In genomic region chr9:46119943-46120441, GRCm38 (mm10) we compare ENCODE assay signal across 9 mouse cellular contexts.
DNase-seq lines count a peak whose midpoint lies in the region; ATAC-seq and TF ChIP-seq lines count a peak whose summit lies in the region.
"Had no signal": no experiment of that assay in that cellular context is flagged by ENCODE, and none has a peak within 500 bp of the region (broad histone marks: within the 10 kb centered on the region; RNA-seq: fewer than 3 reads in every experiment).

No protein-coding gene starts in this region.

- H3K4me2 ChIP-seq in forebrain, embryonic 12.5 days = no peak overlapping the region
- no peak overlapping the region for H3K4me2 ChIP-seq in heart, postnatal 0 days (ENCODE audit: low read depth, low read length)
- H3K4me2 ChIP-seq in neural tube, embryonic 14.5 days (ENCODE audit: low read depth, low read length) = no peak overlapping the region; the same call in 1 of the 2 replicates

- no peak overlapping the region for H3K9ac ChIP-seq in forebrain, embryonic 12.5 days
- H3K9ac ChIP-seq in heart, postnatal 0 days (replicated peaks; ENCODE audit: low read depth, low read length) = no peak overlapping the region
- 0 out of 2 replicates have a peak overlapping the region, but pooled peaks have one; percentile 25 for H3K9ac ChIP-seq in neural tube, embryonic 14.5 days (replicated peaks; ENCODE audit: low read depth, low read length)

- TF ChIP-seq EP300 in heart, postnatal 0 days (IDR thresholded peaks at IDR 0.05; ENCODE audit: low read depth) = peak; percentile 43; the same call in 1 of the 2 replicates

- H3K9me3 ChIP-seq in forebrain, embryonic 12.5 days = peaks cover 5% of the 10 kb centered on the region; the same call in 1 of the 2 replicates
- no peaks in the 10 kb centered on the region for H3K9me3 ChIP-seq in heart, postnatal 0 days (replicated peaks; ENCODE audit: control insufficient read depth, low read length)
- H3K9me3 ChIP-seq in neural tube, embryonic 14.5 days (ENCODE audit: control insufficient read depth, low read length) = no peaks in the 10 kb centered on the region

- peak; percentile 78 for DNase-seq in brain, adult 2 months (ENCODE audit: low read depth, low spot score)
- DNase-seq in heart, postnatal 0 days (ENCODE audit: low spot score) = peak; percentile 92
- DNase-seq in kidney, postnatal 25 days = peak; percentile 89 to 92
- peak; percentile 69 to 83 for DNase-seq in lung, adult 18-20 months
- DNase-seq in thymus, postnatal 25 days = peak; percentile 37

- H3K4me3 ChIP-seq in forebrain, embryonic 12.5 days (replicated peaks) = no peak overlapping the region
- no peak overlapping the region for H3K4me3 ChIP-seq in heart, postnatal 0 days (ENCODE audit: low read depth, low read length)
- no peak overlapping the region for H3K4me3 ChIP-seq in neural tube, embryonic 14.5 days (ENCODE audit: low read depth, low read length)
- H3K4me3 ChIP-seq: erythroblast, embryonic 14.5 days had no signal

- peak; percentile 92 for ATAC-seq in CD4-positive, CD25-positive, alpha-beta regulatory T cell, adult 4 months
- peak; percentile 86 for ATAC-seq in forebrain, embryonic 12.5 days (ENCODE audit: low FRiP score)
- peak; percentile 97 for ATAC-seq in heart, postnatal 0 days (ENCODE audit: insufficient read depth, low read depth)
- peak; percentile 93 for ATAC-seq in neural tube, embryonic 14.5 days (ENCODE audit: low read depth)

- H3K27me3 ChIP-seq in forebrain, embryonic 12.5 days = no peaks in the 10 kb centered on the region
- no peaks in the 10 kb centered on the region for H3K27me3 ChIP-seq in heart, postnatal 0 days (ENCODE audit: control insufficient read depth, insufficient read depth, low read length)
- no peaks in the 10 kb centered on the region for H3K27me3 ChIP-seq in neural tube, embryonic 14.5 days (ENCODE audit: control insufficient read depth, insufficient read depth, low read length)

- 0 out of 2 replicates have a peak, but pooled peaks cover 3% of the 10 kb centered on the region for H3K36me3 ChIP-seq in forebrain, embryonic 12.5 days (replicated peaks)
- peaks cover 18% of the 10 kb centered on the region for H3K36me3 ChIP-seq in heart, postnatal 0 days (replicated peaks; ENCODE audit: control insufficient read depth, insufficient read depth, low read length)
- no peaks in the 10 kb centered on the region; the same call in 1 of the 2 replicates for H3K36me3 ChIP-seq in neural tube, embryonic 14.5 days (ENCODE audit: control insufficient read depth, insufficient read depth, low read length)

- peaks cover 26% of the 10 kb centered on the region for H3K4me1 ChIP-seq in forebrain, embryonic 12.5 days
- peaks cover 20% of the 10 kb centered on the region for H3K4me1 ChIP-seq in heart, postnatal 0 days (ENCODE audit: control insufficient read depth, insufficient read depth)
- H3K4me1 ChIP-seq in neural tube, embryonic 14.5 days (ENCODE audit: control insufficient read depth, insufficient read depth, low read length) = peaks cover 13% of the 10 kb centered on the region

- no peak for TF ChIP-seq CTCF in heart, postnatal 0 days (IDR thresholded peaks at IDR 0.05; ENCODE audit: low read depth)

- H3K27ac ChIP-seq in forebrain, embryonic 12.5 days = peak overlapping the region; percentile 76
- H3K27ac ChIP-seq in heart, postnatal 0 days (ENCODE audit: low read depth) = peak overlapping the region; percentile 80
- H3K27ac ChIP-seq in neural tube, embryonic 14.5 days (ENCODE audit: low read depth, low read length) = peak overlapping the region; percentile 58

- 2% methylated on average over 6 of the region's 6 CpGs for WGBS in forebrain, embryonic 12.5 days
- 1% methylated on average over 6 of the region's 6 CpGs for WGBS in heart, postnatal 0 days
- 2% methylated on average over 6 of the region's 6 CpGs for WGBS in neural tube, embryonic 14.5 days

Comparison
In these comparisons a context has a peak if more than half of its experiments do, and no peak if none do; other contexts are left out.
1. DNase-seq: peak in every context shown above with its lines; median percentile 92 in heart, postnatal 0 days; 90 in kidney, postnatal 25 days; 78 in brain, adult 2 months; 76 in lung, adult 18-20 months; 37 in thymus, postnatal 25 days.